Mouse (Mus musculus) cerebellum, adult 11-12 months (tissue): Measurements from ENCODE around the gene Creb1.

ENCODE experiments used
- DNase-seq: peaks from one replicate; pipeline ENCODE4 v3.0.0; 2022

The Creb1 gene

DNA sequence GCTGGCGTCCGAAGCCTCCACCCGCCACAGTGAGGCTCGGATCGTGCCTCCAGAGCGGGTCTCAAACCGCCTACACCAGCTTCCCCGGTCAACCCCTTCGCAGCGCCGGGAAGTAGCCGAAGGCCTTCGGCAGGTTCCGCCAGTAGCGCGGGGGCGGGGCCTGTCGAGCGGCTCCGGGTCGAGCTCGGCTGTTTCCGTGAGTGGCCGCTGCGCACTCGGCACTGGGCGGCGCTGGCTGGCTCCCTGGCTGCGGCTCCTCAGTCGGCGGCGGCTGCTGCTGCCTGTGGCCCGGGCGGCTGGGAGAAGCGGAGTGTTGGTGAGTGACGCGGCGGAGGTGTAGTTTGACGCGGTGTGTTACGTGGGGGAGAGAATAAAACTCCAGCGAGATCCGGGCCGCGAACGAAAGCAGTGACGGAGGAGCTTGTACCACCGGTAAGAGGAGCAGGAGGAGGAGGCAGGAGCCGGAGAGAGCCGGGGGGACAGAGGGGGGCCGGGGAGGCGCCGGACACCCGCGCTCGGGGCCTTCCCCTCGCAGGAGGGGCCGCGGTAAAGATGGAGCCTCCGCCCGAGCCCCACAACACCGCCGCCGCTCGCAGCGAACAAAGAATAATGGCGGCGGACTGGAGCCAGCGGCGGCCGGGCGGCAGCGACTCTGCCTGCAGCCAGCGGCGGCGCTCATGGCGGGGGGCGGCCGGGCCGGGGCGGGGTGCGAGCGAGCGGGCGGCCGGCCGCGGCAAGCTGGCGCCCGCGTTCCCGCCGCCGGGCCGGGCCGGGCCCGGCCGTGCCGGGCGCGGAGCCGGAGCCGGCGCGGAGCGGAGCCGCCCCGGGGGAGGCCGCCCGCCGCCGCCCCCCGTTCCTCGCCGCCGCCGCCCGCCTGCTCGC is at the start of gene Creb1:
Gene Creb1, plus strand, starts transcription at position 57 of the 882 bp plus-strand sequence.
- DNase-seq, result peak; percentile 98

- no peak for DNase-seq
These were observed 43.9 kb upstream of the Creb1 start for GRCm38 (mm10) chr1:64488521-64489029.

GRCm38 (mm10) chr1:64496803-64497202 is 35.6 kb upstream of the Creb1 start:
- no peak for DNase-seq

DNA sequence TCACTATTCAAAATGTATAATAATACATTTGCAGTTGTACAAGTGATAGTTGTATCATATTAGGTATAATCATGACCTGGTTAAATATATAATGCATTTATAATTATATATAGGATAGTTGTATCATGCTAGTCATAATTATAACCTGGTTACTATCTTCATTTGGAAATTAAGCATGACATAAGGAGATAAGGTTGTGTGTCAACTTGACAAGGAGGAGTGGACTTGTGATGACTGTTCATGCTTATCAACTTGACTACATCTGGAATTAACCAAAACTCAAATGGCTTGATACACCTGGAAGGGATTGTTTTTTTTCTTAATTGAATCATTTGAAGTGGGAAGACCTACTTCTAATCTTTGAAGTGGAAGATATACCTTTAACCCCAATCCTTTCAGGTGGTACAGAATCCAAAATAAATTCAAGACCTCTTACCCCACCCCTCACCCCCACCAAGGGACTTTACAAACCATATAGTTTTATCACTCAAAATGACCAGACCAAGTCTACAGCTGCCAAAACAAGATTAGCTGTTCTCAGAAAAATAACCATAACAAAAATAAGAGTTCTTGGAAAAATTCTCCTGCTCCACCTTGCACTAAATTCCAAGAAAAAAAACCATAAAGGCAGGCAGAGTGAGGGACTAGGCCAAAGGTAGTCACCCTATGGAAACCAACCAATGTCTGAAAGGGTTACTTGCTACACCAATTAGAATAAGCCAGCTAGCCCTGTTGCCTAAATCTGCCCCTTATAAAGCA is 30.9 kb upstream of the Creb1 start:
- DNase-seq, result no peak

DNA sequence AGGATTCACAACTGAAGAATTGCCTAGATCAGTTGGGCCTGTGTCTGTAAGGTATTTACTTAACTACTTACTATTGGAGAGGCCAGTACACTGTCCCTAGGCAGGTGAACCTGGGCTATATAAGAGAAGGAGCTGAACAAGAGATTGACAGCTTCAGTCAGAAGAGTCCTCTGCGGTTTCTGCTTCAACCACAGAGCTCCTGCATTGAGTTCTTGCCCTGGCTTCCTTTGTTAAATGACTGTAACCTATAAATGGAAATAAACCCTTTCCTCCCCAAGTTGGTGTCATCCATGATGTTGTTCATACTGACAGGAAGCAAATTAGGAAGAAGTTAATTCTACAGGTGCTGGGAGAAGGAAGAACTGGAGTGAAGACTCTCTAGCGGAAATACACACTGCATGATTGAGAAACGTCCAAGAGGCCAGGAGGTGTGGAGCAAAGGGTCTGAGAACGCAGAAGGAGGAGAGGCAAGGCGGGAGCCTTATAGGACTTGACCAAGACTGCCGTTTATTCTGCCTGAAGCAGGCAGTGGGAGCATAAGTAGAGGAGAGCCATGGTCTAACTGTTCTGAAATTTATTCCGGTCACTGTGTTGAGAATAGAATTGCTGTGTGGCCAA is 23.9 kb upstream of the Creb1 start:
- no peak for DNase-seq

- no peak for DNase-seq
These were observed 22.8 kb upstream of the Creb1 start for GRCm38 (mm10) chr1:64509678-64510077.

DNA sequence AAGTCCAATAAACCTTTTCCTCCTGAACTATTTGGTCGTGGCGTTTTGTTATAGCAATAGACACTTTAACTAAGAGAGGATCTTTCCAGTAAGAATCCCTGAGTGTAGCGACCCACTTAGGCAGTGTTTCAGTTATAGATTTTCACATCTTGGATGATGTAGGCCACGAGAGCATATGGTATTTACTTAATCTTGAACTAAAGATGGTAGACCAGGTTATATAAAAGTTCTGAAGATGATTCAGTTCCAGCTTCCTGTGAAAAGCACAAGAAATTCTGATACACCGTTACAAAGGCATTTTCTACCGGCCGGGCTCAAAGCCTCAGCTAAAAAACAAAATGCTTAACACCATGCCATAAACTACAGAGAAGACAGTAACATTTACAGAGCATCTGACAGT is 18.3 kb upstream of the Creb1 start:
- DNase-seq, result no peak

- no peak for DNase-seq
These were observed 15.9 kb upstream of the Creb1 start for GRCm38 (mm10) chr1:64516593-64516992.

DNA sequence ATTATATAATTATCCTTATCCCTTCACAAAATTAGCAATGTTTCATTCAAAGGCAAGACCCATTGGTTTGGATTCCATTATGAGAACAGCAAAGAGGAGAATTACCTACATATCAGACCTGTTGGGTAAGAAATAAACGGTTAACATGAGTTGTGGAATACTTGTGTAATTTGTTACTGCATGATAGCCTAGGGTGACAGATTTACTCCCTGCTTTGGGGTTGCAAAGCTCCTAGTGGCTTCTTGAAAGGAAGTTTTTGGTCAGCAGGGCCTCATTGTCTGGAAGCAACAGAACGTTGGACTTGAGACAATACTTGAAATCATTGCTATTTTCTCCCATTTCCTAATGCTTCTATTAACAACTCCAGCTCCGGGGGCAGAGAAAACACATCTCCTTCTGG is 14.0 kb upstream of the Creb1 start:
- DNase-seq, result no peak

GRCm38 (mm10) chr1:64519345-64519744 is 13.1 kb upstream of the Creb1 start:
- DNase-seq, result no peak

DNA sequence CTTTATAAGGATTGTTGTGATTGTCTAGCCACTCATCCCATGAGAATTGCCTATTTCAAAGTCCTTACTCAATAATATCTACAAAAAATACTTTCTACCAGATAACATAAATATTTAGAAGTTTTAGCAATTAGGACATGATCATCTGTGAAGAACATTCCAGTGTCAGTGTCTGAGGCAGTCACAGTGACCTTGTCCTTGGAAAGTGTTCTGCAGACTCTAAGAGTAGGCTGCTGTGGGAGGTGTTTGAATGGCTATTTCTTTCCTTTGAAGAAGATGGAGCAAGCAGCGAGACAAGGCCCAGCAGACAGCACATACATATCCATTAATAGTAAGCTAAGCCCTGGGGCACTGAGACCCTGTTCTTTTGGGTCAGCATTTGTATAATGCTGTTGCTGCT is 12.5 kb upstream of the Creb1 start:
- no peak for DNase-seq

DNA sequence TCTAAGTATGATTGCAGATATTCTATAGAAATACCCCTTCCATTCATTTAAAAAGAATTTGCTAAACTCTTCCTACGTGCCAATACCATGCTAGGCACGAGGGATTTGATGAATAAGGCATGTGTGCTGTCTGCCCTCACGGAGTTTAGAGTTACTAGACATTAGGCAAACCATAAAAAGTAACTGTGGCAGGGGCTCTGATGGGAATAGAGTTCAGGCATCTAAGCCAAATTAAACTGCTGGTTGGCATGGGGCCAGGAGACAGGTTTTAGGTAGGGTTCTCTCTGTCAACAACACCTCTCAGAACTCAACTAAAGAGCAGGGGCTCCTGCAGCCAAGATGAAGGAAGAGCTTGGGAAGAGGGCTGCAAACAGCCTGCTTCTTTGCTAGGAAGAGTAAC is 10.7 kb upstream of the Creb1 start:
- no peak for DNase-seq

GRCm38 (mm10) chr1:64522637-64523036 is 9.8 kb upstream of the Creb1 start:
- DNase-seq, result no peak

GRCm38 (mm10) chr1:64523117-64523516 is 9.3 kb upstream of the Creb1 start:
- DNase-seq, result no peak

- no peak for DNase-seq
These were observed 7.8 kb upstream of the Creb1 start for GRCm38 (mm10) chr1:64524661-64525060.

DNA sequence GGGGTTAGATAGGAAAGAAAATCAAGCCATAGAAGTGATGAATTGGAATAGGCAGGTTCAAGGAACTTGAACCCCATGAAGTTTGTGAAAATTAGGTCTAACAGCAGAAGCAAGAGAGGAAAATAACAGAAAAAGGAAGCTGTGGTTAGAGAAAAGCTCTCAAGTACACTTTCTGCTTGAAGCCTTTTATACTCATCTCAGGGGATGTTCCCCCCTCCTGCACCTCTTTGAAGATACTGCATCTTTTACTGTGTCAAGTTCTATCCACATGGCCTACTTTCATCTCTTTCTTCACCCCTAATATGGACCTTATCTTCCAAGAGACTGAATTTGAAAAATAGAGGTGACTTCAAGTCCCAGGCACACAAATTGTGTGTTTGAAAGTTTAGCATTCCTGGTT is 4.8 kb upstream of the Creb1 start:
- DNase-seq, result no peak

- no peak for DNase-seq
These were observed 2.6 kb upstream of the Creb1 start for GRCm38 (mm10) chr1:64529781-64530315.

- no peak for DNase-seq
These were observed 897 bp upstream of the Creb1 start for GRCm38 (mm10) chr1:64531548-64531947.

DNA sequence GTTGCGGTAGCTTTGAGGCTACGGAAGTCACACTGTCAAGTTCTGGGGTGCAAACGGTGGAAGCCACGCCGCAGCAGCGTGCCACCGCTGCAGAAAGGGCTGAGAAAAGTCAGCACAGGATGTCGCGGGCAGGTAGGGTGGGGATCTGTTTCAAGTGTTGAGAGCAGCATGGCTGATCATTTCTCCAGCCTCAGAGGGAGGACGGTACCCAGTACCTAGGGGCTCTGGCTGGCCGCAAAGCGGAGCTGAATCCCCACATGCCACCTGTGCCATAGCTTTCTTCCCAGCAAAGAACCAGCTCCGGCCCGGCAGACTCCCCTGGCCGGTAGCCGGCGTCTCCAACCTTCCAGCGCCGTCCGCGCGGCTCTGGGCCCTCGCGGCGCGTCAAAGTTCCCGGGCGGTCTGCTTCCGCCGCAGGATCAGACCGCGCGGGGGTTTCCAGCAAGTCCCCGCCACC is 350 bp upstream of the Creb1 start:
- no peak for DNase-seq

DNA sequence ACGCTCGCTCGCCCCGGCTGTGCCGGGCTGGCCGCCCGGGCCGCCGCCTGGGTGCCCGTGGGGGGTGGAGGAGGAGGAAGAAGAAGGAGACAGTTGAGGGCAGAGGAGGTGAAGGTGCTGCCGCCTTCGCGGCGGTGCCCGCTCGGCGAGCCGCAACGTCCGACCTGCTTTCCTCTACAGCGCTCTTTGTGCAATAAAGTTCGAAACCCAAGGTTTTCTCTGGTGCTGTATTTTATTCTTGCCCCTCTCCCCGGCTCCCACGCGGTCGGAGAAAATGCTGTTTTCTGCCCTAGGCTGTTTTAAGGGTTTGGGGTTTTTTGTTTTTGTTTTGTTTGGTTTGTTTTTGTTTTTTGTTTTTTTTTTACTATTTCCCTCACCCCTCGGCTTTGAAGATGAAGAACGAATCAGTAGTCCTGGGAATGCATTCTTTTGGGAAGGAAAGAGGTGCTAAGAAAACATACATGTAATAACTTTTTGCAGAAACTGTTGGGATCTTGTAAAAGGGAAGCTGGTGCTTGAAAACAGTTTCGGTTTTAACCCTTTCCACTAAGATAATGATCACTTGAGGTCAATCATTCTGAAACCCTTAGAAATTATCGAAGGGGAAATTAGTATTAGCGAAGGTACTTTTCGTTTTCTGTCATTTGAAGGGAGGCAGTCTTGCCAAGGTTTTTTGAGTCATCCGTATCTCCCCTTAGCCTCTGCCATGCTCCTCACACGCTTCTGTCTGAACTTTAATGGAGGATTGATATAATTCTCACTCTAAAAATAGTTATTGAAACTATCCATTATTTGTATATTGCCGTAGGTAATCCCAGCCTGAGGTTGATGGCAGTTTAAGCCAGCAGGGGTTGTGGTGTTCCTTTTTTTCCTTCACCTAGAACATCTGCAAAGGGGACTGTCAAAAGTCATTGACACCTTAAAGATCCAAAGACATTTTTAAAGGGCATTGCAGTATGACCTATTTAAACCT is 1.3 kb downstream of the Creb1 start:
- DNase-seq, result peak; percentile 68

DNA sequence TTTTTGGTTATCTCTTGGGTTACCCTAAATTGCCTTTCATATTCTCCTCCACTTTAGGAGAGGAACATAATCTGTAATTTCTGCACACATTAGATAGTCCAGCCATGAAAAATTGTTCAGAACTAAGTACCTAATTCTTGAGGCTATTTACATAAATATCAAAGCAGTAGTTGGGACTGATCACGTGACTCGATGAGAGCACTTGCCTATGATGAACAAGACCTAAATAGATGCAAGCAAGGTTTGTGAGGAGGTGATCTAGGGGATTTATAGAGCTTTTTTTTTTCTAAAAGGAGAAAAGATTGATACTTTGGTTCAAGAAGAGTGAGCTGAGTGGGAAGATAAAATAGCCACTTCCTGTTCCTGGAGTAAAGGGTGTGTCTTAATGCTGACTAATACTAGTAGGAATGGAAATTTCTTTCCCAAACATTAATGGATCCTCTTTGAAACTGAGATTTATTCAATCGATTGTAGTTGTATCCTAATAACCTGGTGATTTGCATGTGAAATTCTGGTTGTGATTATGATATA is 6.5 kb downstream of the Creb1 start:
- no peak for DNase-seq

- no peak for DNase-seq
These were observed 11.3 kb downstream of the Creb1 start for GRCm38 (mm10) chr1:64543750-64544149.
